Mouse (Mus musculus) hindbrain, embryonic 16.5 days (tissue): ENCODE measurements around the gene Pip5k1b. TPM values are rescaled to one million over a fixed set of nuclear protein-coding genes. Genes with fewer than 3 reads are reported as not detected.
"Not testable (repeated sequence)": the region's sequence is repeated elsewhere in the genome, so short reads cannot be mapped to it uniquely, and the experiment has no call there.

Experiments used
- ATAC-seq: fragments of 200-750 bp; cut with Nextera tagmentation; 2 replicates; pipeline ENCODE4 v1.8.0; 2017; ENCODE audit warnings: moderate TSS enrichment, moderate library complexity
- H3K27ac ChIP-seq: fragments of 300-500 bp; sonication (generic); 2 replicates; pipeline ENCODE4 v1.5.1; 2014; ENCODE audit warnings: low read depth, mild to moderate bottlenecking, control low read depth, low read length, moderate library complexity
- H3K27me3 ChIP-seq: fragments of 300-500 bp; sonication (generic); replicated peaks from 2 replicates; pipeline ENCODE4 v1.6.1; 2014; ENCODE audit warnings: low read length; ENCODE audit not compliant: control insufficient read depth, insufficient read depth
- H3K36me3 ChIP-seq: fragments of 300-500 bp; sonication (generic); 2 replicates; pipeline ENCODE4 v1.6.1; 2014; ENCODE audit warnings: mild to moderate bottlenecking, low read length, moderate library complexity, mixed read lengths; ENCODE audit not compliant: control insufficient read depth, insufficient read depth
- H3K4me1 ChIP-seq: fragments of 300-500 bp; sonication (generic); 2 replicates; pipeline ENCODE4 v1.6.1; 2014; ENCODE audit warnings: low read depth, low read length; ENCODE audit not compliant: control insufficient read depth, insufficient read depth
- H3K4me2 ChIP-seq: fragments of 300-500 bp; sonication (generic); 2 replicates; pipeline ENCODE4 v1.6.1; 2014; ENCODE audit warnings: mild to moderate bottlenecking, low read length, control low read depth, moderate library complexity
- H3K4me3 ChIP-seq: fragments of 300-500 bp; sonication (generic); 2 replicates; pipeline ENCODE4 v1.5.1; 2014; ENCODE audit warnings: mild to moderate bottlenecking, low read length, control low read depth, moderate library complexity
- H3K9ac ChIP-seq: fragments of 300-500 bp; sonication (generic); 2 replicates; pipeline ENCODE4 v1.6.1; 2014; ENCODE audit warnings: low read depth, mild to moderate bottlenecking, control low read depth, low read length, moderate library complexity
- H3K9me3 ChIP-seq: fragments of 300-500 bp; sonication (generic); 2 replicates; pipeline ENCODE4 v1.6.1; 2014; ENCODE audit warnings: mild to moderate bottlenecking, low read length, moderate library complexity; ENCODE audit not compliant: control insufficient read depth
- WGBS: fragments of 180-500 bp; shearing (Covaris S2); extraction: QIAGEN DNeasy Blood & Tissue Kit; methylation state at CpG from one replicate; pipeline ENCODE4 v1.1.7; 2014; 5-methylcytosine and 5-hydroxymethylcytosine counted together
- polyA plus RNA-seq: library from polyadenylated mRNA; unstranded; fragments of >200 nt; fragmentation: Nextera tagmentation; extraction: Ambion mirVana; gene quantifications from 2 replicates; pipeline ENCODE4 v1.2.1, GENCODE M21; 2015

Gene Pip5k1b
- polyA plus RNA-seq, 1 experiment from 2014 or later: 2.2 TPM

- Histone ChIP-seq H3K4me2 (peak overlapping the region; percentile 71), H3K4me3 (peak overlapping the region; percentile 87), H3K36me3 (no peaks in the 10 kb centered on the region), H3K9me3 (no peaks in the 10 kb centered on the region), H3K4me1 (peaks cover 11% of the 10 kb centered on the region), H3K27me3 (peaks cover 7% of the 10 kb centered on the region), H3K27ac (no peak overlapping the region), H3K9ac (peak overlapping the region; percentile 88)
- no peak; the same call in none of the 2 replicates for ATAC-seq
- under 1% methylated on average over 12 of the region's 12 CpGs for WGBS
These were observed 904 bp upstream of the Pip5k1b start for GRCm38 (mm10) chr19:24556585-24556966.

GRCm38 (mm10) chr19:24555904-24556584 lies 372 bp upstream of the Pip5k1b start:
- H3K9me3 ChIP-seq: no peaks in the 10 kb centered on the region
- H3K4me1 ChIP-seq: peaks cover 11% of the 10 kb centered on the region
- no peaks in the 10 kb centered on the region for H3K36me3 ChIP-seq
- H3K4me3 ChIP-seq: peak overlapping the region; percentile 87
- peak overlapping the region; percentile 88 for H3K9ac ChIP-seq
- ATAC-seq: peak; percentile 91
- peak overlapping the region; percentile 64 for H3K27ac ChIP-seq
- H3K27me3 ChIP-seq: peaks cover 7% of the 10 kb centered on the region
- under 1% methylated on average over 57 of the region's 74 CpGs for WGBS
- peak overlapping the region; percentile 71 for H3K4me2 ChIP-seq

GRCm38 (mm10) chr19:24554911-24555465 lies 684 bp downstream of the Pip5k1b start:
- Histone ChIP-seq H3K4me1 (peaks cover 11% of the 10 kb centered on the region), H3K27ac (no peak overlapping the region), H3K9me3 (no peaks in the 10 kb centered on the region), H3K4me2 (peak overlapping the region; percentile 71), H3K36me3 (no peaks in the 10 kb centered on the region), H3K4me3 (peak overlapping the region; percentile 87), H3K27me3 (peaks cover 7% of the 10 kb centered on the region), H3K9ac (peak overlapping the region; percentile 88)
- WGBS: 0% methylated on average over 17 of the region's 19 CpGs
- peak; percentile 21 for ATAC-seq

- Histone ChIP-seq H3K9me3 (no peaks in the 10 kb centered on the region), H3K36me3 (no peaks in the 10 kb centered on the region), H3K27me3 (peaks cover 7% of the 10 kb centered on the region), H3K4me2 (peak overlapping the region; percentile 71), H3K4me3 (peak overlapping the region; percentile 87; the same call in 1 of the 2 replicates), H3K4me1 (peaks cover 11% of the 10 kb centered on the region), H3K9ac (no peak overlapping the region), H3K27ac (no peak overlapping the region)
- no peak for ATAC-seq
- 24% methylated on average over 4 of the region's 4 CpGs for WGBS
These were observed 1.2 kb downstream of the Pip5k1b start for GRCm38 (mm10) chr19:24554425-24554824.

GRCm38 (mm10) chr19:24553291-24554075 lies 2.2 kb downstream of the Pip5k1b start:
- H3K9me3 ChIP-seq: no peaks in the 10 kb centered on the region
- ATAC-seq: no peak
- H3K9ac ChIP-seq: no peak overlapping the region
- no peaks in the 10 kb centered on the region for H3K36me3 ChIP-seq
- H3K27ac ChIP-seq: no peak overlapping the region
- H3K27me3 ChIP-seq: peaks cover 4% of the 10 kb centered on the region
- H3K4me1 ChIP-seq: peaks cover 11% of the 10 kb centered on the region
- no peak overlapping the region for H3K4me2 ChIP-seq
- 47% methylated on average over 12 of the region's 12 CpGs for WGBS
- H3K4me3 ChIP-seq: no peak overlapping the region

- H3K27ac ChIP-seq, ATAC-seq, H3K9ac ChIP-seq, H3K27me3 ChIP-seq, H3K36me3 ChIP-seq, H3K4me3 ChIP-seq, H3K9me3 ChIP-seq, H3K4me2 ChIP-seq: not testable (repeated sequence)
- peaks cover 11% of the 10 kb centered on the region for H3K4me1 ChIP-seq
- 86% methylated on average over 6 of the region's 6 CpGs for WGBS
These were observed 3.0 kb downstream of the Pip5k1b start for GRCm38 (mm10) chr19:24552641-24553040.

GRCm38 (mm10) chr19:24551196-24551954 lies 4.3 kb downstream of the Pip5k1b start:
- Histone ChIP-seq H3K36me3 (0 out of 2 replicates have a peak, but pooled peaks cover 2% of the 10 kb centered on the region), H3K4me3 (no peak overlapping the region), H3K27me3 (no peaks in the 10 kb centered on the region; the same call in 1 of the 2 replicates), H3K27ac (no peak overlapping the region), H3K4me2 (no peak overlapping the region), H3K4me1 (peaks cover 1% of the 10 kb centered on the region), H3K9ac (no peak overlapping the region), H3K9me3 (no peaks in the 10 kb centered on the region)
- WGBS: 51% methylated on average over 3 of the region's 3 CpGs
- no peak for ATAC-seq

- Histone ChIP-seq H3K9ac (no peak overlapping the region), H3K27ac (no peak overlapping the region), H3K4me3 (no peak overlapping the region), H3K4me1 (no peaks in the 10 kb centered on the region; the same call in 1 of the 2 replicates), H3K36me3 (0 out of 2 replicates have a peak, but pooled peaks cover 2% of the 10 kb centered on the region), H3K4me2 (no peak overlapping the region), H3K27me3 (no peaks in the 10 kb centered on the region; the same call in 1 of the 2 replicates), H3K9me3 (no peaks in the 10 kb centered on the region)
- ATAC-seq: no peak
- 74% methylated on average over 7 of the region's 7 CpGs for WGBS
These were observed 4.9 kb downstream of the Pip5k1b start for GRCm38 (mm10) chr19:24550778-24551177.
